Mouse (Mus musculus): ENCODE results near the gene Rictor. TPM values are rescaled to one million over a fixed set of nuclear protein-coding genes. Genes with fewer than 3 reads are reported as not detected.
"Not testable (repeated sequence)": the region's sequence is repeated elsewhere in the genome, so short reads cannot be mapped to it uniquely, and the experiment has no call there.

The Rictor gene
- total RNA-seq, 2 experiments from 2014 or later, result 24.3 to 26.0 TPM

DNA sequence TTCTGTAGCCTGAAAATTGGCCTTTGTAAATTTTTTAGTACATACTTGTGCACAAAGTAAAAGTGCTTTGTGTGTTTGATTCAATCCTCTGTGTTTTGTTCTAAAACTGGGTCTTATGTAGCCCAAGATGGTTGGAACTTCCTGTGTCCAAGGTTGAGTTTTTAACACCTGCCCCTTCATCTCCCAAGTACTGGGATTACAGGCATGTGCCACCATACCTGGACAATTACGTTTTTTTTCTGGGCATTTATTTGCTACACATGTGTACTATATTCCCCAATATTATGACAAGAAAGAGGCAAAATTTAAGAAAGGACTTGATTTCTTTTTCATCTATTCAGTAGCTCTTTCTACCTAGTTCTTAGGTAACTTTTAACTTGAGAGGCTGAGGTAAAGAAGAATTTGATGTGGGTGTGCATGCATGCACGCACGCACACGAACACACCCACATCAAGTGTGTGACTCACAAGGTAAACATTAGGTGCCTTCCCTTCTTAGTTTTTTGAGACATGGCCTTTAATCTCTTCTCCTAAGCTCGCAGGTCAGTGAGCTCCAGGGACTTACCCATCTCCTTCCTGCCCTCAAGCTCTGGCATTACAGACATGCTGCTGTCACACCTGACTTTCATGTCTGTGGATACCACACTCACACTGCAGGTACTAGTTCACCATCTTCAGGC, 18.1 kb downstream of the Rictor start:
- no peak for ATAC-seq (ENCODE audit: poor library complexity, severe bottlenecking)

DNA sequence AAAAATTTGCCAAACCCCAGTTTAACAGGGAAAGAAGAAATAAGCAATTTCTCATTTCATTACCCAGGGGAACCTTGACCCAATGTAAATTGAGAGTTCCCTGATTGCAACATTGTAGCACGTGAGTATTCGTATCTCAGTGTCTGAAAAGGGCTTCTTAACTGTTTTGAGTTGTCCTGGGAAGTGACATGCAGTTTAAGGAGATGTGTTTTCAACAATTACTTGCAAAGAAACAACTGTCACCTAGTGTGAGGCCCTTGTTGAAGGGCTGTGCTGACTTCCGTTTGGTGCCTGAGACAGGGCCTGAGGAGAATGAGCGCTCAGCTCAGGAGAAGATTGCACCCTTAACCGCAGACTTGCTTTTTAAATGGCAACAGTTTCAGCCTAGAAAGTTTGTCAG, 24.9 kb downstream of the Rictor start:
- peak; percentile 71 for ATAC-seq (ENCODE audit: poor library complexity, severe bottlenecking)

DNA sequence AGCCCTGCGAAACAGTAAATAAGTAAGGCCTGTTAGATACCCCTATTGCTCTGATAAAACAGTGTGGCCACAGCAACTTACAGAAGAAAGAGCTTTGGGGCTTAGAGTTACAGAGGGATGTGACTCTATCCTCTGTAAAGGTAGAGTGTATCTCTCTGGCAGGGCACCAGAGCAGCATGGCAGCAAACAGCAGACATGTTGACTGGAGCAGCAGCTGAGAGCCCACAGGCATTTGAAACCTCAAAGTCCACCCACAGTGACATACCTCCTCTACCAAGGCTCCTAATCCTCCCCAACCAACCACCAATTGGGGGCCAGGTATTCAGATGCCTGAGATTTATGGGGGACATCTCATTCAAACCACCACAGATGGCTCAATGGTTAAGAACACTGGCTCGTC, 31.0 kb downstream of the Rictor start:
- ATAC-seq (ENCODE audit: poor library complexity, severe bottlenecking), result no peak

DNA sequence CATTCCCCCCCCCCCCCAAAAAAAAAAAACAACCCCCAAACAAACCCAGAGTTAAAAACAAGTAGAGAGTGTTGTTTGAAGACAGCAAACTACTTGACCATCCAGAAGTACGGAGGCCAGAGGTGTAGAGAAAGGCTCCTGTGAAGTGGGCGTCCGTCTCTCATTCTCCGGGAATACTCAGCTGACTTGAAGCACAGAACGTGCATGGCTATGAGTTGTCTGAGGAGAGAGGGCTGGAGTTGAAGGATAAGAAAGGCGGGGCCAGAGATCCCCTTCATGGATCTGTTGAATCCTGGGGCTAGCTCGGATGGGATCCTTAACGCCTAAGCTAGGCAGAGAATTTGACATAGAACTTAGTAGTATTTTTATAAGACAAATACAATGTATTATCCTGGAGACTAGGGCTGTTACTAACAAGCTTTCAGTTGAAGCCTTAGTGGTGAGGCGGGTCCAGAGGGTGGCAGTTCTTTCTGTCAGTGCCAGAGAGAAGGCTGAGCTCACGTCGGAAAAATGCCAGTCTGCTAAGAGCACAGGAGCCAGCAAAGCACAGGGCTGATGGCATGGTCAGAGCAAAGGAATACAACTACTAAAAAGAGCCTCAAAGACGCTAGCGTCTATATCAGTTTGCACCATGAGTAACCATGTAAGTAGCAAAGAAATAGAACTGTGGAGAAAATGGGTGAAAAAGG, 34.3 kb downstream of the Rictor start:
- no peak for ATAC-seq (ENCODE audit: poor library complexity, severe bottlenecking)

DNA sequence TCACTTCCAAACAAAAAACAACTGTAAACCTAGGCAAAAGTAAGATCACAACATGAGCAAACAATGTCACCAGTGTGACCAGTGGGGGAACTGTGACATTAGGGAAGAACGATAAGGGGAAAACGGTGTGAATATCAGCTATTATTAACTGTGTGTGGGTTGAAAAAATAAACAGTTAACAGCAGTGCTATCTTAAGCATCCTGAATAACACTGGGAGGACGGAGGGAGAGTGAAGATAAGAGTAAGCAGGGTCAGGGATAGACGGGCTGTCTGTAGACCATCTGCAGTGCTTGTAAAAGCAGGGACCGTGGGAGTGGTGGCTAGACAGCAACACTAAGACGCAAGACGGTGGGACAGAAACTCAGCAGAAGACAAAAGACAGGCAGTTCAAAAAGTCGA, 35.5 kb downstream of the Rictor start:
- ATAC-seq (ENCODE audit: poor library complexity, severe bottlenecking), result no peak

DNA sequence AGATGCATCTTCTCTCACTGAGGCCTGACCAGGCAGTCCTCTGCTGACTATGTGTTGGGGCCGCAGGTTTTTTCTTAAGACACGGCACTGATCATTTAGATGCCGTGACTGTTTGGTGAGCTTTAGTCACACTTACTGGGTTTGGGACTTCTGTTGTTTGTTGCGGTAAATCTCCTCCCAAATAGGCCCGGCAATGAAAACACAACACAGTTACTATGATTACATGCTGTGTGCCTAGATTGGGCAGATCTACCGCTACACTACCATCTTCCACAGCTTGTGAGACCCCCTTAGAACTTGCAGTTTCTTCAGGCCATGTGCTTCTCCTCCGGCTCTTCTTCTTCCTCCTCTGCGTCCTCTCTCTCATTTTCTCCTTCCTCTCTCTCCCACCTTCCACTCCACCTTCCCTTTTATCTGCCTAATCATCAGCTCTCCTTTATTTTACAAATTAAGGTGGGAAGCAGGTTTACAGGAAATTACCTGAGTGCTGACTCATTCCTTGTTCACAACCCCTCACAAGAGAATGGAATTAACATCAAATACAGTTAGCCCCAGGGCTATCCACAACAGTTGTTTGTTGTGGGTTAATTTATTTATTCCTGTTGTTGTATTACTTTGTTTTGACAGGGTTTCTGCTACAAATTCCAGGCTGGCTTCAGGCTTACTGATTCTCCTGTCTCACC, 38.3 kb downstream of the Rictor start:
- not testable (repeated sequence) for ATAC-seq (ENCODE audit: poor library complexity, severe bottlenecking)

DNA sequence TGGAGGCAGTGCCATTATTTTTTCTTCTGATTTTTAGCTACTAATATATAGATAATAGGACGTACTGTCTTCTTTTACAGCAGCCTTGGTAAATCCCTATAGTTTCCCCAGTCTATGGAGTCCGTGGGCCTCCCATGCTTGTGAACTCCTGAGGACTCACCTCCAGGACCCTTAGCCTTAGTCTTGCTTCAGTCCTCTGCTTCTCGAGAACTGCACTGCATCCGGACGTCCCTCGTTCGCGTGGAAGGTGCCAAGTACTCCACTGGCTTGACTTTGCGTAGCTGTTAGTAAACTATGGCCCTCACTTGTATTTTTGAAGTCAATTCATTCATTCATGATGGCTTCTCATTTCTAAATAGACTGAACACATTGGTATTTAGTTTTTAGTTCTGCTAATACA, 38.8 kb downstream of the Rictor start:
- no peak for ATAC-seq (ENCODE audit: poor library complexity, severe bottlenecking)

DNA sequence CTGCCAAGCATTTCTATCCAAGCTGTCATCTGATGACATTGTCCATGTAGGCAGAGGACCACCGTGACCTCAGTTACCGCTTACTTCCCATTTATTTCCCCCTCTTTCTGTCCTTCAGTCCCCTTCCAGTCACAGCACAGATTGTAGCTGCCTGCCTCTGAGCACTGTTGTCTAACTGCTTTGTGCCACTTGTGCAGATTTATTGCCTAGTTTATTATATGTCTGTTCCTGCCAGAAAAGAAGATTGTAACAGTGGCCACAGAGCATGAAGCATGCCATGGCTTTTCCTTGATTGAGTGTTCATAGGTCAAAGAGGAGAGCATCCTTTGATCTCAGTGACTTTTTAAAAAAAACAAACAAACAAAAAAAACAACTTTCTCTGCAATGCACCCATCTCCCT, 46.2 kb downstream of the Rictor start:
- no peak for ATAC-seq (ENCODE audit: poor library complexity, severe bottlenecking)

DNA sequence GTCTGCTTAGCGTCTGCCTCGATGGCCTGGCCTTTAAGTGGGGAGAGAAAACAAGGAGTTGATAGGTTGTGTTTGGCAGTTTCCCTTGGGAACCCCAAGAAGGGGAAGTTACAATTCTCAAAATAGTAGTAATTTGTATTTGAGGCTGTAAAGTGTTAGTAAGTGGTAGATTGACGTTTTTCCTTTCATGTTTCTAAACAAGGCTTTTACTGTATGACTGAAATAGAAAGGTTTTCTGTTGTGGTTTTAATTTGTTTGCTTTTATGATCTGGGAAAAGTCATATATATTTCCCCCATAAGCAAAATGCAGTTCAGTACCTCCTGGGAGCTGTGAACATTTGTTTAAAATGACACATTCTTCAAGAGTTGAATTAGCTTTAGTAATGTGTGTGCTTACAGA, 64.1 kb downstream of the Rictor start:
- no peak for ATAC-seq (ENCODE audit: poor library complexity, severe bottlenecking)

DNA sequence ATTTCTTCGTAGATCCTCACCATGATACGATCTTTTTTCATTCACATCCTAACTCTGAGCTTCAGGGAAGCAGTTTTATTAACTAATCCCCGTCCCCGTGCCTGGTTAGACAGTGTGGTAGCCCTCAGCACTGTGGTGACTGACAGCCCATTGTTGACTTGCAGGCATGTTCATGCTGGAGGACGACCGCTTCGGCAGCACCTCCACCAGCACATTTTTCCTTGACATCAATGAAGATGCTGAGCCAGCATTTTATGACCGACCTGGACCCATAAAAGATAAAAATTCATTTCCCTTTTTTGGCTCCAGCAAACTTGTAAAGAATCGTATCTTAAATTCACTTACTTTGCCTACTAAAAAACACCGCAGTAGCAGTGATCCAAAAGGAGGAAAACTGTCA, 78.0 kb downstream of the Rictor start:
- no peak for ATAC-seq (ENCODE audit: poor library complexity, severe bottlenecking)

DNA sequence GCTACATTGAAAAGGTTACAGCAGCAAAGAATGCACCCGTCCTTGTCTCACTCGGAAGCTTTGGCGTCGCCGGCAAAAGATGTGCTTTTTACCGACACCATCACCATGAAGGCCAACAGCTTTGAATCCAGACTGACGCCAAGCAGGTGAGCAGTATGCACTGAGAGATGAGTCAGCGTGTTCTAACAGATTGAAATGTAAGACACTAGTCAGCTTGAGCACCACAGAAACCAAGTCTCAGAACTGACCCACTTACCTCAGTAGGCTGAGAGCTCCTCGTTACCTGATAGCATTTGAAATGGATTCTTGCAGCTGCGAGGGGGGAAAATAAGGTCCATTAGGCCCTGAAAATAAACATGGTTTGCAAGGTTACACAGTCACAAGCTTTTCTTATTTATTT, 79.1 kb downstream of the Rictor start:
- no peak for ATAC-seq (ENCODE audit: poor library complexity, severe bottlenecking)

DNA sequence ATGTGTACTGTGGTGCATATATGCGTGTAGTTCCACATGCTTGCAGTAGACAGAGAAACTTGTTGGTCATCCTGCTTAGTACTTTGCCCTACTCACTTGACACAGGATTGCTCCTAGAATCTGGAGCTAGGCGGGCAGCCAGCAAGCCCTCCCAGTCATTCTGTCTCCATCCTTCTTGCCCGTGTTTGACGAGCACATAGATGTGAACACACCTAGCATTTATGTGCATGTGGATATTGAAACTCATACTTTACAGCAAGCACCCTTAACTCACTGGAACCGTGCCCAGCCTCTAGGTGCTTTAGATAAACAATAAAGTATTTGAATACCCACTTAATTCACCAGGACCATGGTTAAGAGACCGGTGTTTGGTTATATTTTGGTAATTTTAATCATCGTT, 81.8 kb downstream of the Rictor start:
- ATAC-seq (ENCODE audit: poor library complexity, severe bottlenecking), result no peak

DNA sequence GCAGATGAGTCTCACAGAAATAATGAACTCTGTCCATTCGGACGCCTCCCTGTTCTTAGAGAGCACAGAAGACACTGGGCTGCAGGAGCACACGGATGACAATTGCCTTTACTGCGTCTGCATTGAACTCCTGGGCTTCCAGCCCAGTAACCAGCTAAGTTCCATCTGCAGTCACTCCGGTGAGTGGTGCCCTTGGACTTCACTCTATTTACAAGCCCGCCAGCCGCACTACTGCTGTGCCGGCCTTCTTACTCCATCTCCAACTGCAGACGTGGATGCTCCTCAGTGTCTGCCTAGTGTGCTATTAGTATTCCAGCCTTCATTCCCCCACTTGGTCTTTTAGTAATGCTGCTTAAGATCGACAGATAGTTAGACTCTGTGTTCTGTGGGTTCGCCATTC, 83.5 kb downstream of the Rictor start:
- ATAC-seq (ENCODE audit: poor library complexity, severe bottlenecking), result no peak

DNA sequence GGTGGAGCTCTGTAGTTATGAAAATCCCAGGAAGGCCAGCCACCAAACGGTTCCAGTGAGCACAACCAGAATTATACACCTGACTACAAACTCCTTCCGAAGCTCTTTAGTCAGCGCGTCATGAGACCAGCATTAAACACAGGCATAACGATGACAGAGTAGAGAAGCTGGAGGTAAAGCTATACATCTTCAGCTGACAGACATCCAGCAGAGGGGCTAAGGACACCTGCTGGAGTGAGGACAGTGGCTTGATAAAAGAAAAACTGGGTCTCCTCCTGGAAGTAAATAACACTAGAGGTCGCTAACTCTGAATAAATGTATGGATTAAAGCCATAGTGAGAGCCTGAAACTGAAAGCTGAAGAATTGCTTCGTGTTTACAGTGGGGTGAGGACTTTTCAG, 84.7 kb downstream of the Rictor start:
- ATAC-seq (ENCODE audit: poor library complexity, severe bottlenecking), result no peak

DNA sequence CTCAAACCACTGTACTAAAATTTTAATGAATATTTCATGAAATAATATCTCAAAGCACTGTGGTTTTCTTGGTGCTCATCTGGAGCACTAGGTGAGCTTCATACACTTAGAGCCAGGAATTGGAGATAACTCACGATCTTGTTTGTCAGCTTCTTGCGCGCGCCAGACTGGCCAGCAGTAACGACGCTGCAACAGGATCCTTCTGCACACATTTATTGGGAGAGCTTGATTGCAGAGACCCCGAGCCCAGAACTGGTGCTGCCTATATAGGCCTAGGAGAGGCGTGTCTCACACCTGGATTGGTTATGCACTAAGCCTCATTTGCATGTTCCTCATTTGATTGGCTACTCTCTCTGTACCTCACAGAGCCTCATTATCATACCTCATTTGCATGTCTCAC, 93.0 kb downstream of the Rictor start:
- not testable (repeated sequence) for ATAC-seq (ENCODE audit: poor library complexity, severe bottlenecking)

DNA sequence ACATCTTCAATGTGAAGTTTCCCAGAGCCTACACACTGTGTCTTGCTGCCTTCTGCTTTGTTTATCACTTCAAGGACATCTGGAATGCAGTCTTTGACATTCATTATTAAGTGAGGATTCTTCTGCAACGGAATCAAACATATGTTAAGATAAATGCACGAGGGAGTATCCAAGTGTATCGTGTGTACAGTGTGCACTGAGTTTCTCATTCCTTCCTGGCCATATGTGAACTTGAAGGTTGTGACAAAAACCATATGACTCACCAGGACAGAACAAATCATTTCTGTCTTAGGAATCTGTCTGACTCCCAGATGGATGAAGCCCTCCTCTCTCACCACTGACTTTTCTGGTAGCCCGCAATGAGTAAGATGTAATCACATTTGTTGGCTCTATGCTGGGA, 107.6 kb downstream of the Rictor start:
- no peak for ATAC-seq (ENCODE audit: poor library complexity, severe bottlenecking)

DNA sequence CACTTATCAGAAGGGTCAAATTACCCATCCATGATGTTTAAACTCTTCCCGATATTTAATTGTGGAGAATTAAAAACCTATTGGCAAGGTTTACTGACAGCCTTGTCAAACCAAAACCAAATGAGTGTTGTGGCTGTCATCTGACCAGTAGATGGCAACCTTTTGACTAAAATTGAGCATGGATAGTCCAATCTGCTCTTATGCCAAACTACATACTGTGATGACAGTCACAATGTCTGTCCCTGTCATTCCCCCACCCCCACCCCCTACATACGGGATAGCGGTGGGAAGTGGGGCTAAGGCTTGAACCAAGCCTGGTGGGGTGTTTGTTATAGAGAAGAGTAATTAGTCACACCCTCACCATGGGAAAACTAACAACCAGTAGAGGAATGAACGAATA, 132.0 kb downstream of the Rictor start:
- ATAC-seq (ENCODE audit: poor library complexity, severe bottlenecking), result no peak

DNA sequence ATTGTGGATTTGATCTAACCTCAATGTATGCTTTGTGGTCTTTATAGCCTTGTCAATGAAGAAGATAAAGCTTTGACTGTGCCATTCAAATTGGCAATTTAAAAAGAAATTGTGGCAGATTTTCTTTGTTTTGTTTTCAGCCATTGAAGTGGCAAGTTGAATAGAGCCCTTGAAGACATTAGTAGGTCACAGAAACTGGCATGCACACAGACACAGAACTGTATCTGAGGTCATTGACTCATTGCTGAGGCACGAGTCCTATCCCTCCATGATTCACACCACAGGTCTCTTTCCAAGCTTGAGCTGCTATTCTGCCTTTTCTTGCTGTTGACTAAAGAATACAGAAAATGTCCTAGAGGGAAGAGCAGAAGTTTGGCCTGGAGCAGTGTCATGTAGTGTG, 141.7 kb downstream of the Rictor start:
- ATAC-seq (ENCODE audit: poor library complexity, severe bottlenecking), result no peak

Data from megakaryocyte, adult 5-6 weeks (primary cell).